Mouse (Mus musculus) liver (tissue): ENCODE results near the gene Mknk1.

Source experiments
- DNase-seq: peaks from one replicate; pipeline ENCODE4 v3.0.0-alpha.2; 2020; ENCODE audit warnings: mixed read lengths

The Mknk1 gene

GRCm38 (mm10) chr4:115847377-115847776 lies 8.4 kb downstream of the Mknk1 start:
- DNase-seq = no peak

- peak; percentile 38 for DNase-seq
Observed at GRCm38 (mm10) chr4:115848083-115848482, 9.1 kb downstream of the Mknk1 start.

GRCm38 (mm10) chr4:115848990-115849677 lies 10.1 kb downstream of the Mknk1 start:
- DNase-seq = peak; percentile 90

GRCm38 (mm10) chr4:115850111-115850510 lies 11.1 kb downstream of the Mknk1 start:
- peak; percentile 69 for DNase-seq

- DNase-seq = no peak
Observed at GRCm38 (mm10) chr4:115850631-115851030, 11.6 kb downstream of the Mknk1 start.

GRCm38 (mm10) chr4:115851569-115851968 lies 12.6 kb downstream of the Mknk1 start:
- no peak for DNase-seq

GRCm38 (mm10) chr4:115855100-115855499 lies 16.1 kb downstream of the Mknk1 start:
- DNase-seq = peak; percentile 60

- DNase-seq = no peak
Observed at GRCm38 (mm10) chr4:115855609-115856008, 16.6 kb downstream of the Mknk1 start.

- peak; percentile 90 for DNase-seq
Observed at GRCm38 (mm10) chr4:115856282-115856681, 17.3 kb downstream of the Mknk1 start.

- DNase-seq = no peak
Observed at GRCm38 (mm10) chr4:115857293-115857883, 18.4 kb downstream of the Mknk1 start.

- DNase-seq = no peak
Observed at GRCm38 (mm10) chr4:115863352-115863751, 24.4 kb downstream of the Mknk1 start.

GRCm38 (mm10) chr4:115863880-115864279 lies 24.9 kb downstream of the Mknk1 start:
- no peak for DNase-seq

GRCm38 (mm10) chr4:115869512-115870210 lies 30.7 kb downstream of the Mknk1 start:
- DNase-seq = no peak

- no peak for DNase-seq
Observed at GRCm38 (mm10) chr4:115873231-115873630, 34.2 kb downstream of the Mknk1 start.

GRCm38 (mm10) chr4:115878216-115878678 lies 39.2 kb downstream of the Mknk1 start:
- DNase-seq = no peak

GRCm38 (mm10) chr4:115878828-115879227 lies 39.8 kb downstream of the Mknk1 start:
- DNase-seq = no peak

- DNase-seq = no peak
Observed at GRCm38 (mm10) chr4:115881183-115881582, 42.2 kb downstream of the Mknk1 start.

GRCm38 (mm10) chr4:115882195-115882594 lies 43.2 kb downstream of the Mknk1 start:
- no peak for DNase-seq

GRCm38 (mm10) chr4:115884022-115884421 lies 45.0 kb downstream of the Mknk1 start, which contains the start of gene Kncn:
TSS of gene Kncn (plus strand) at chr4:115884400.
- no peak for DNase-seq

GRCm38 (mm10) chr4:115885846-115886245 lies 46.8 kb downstream of the Mknk1 start:
- DNase-seq = no peak

GRCm38 (mm10) chr4:115886875-115887274 lies 47.9 kb downstream of the Mknk1 start:
- DNase-seq = no peak

- no peak for DNase-seq
Observed at GRCm38 (mm10) chr4:115890066-115890465, 51.1 kb downstream of the Mknk1 start.

- no peak for DNase-seq
Observed at GRCm38 (mm10) chr4:115890553-115890952, 51.6 kb downstream of the Mknk1 start, which contains the start of gene 6430628N08Rik. TSS of gene 6430628N08Rik (plus strand) at chr4:115890665.

- DNase-seq = no peak
Observed at GRCm38 (mm10) chr4:115894281-115894680, 55.3 kb downstream of the Mknk1 start.
